Mouse (Mus musculus) kidney, postnatal 0 days (tissue): ENCODE results near the gene Ppard. TPM values are rescaled to one million over a fixed set of nuclear protein-coding genes. Genes with fewer than 3 reads are reported as not detected.
"Not testable (repeated sequence)": the region's sequence is repeated elsewhere in the genome, so short reads cannot be mapped to it uniquely, and the experiment has no call there.

Experiments
- ATAC-seq: fragments of 200-750 bp; cut with Nextera tagmentation; replicated peaks from 2 replicates; pipeline ENCODE4 v1.8.0; 2017; ENCODE audit warnings: low read depth, moderate number of reproducible peaks, moderate TSS enrichment, moderate library complexity; ENCODE audit not compliant: low FRiP score
- DNase-seq: peaks from one replicate; pipeline ENCODE4 v3.0.0-alpha.2; 2016; ENCODE audit warnings: low spot score
- H3K27ac ChIP-seq: fragments of 300-500 bp; sonication (generic); 2 replicates; pipeline ENCODE4 v1.5.1; 2014; ENCODE audit warnings: mild to moderate bottlenecking
- H3K27me3 ChIP-seq: fragments of 300-500 bp; sonication (generic); 2 replicates; pipeline ENCODE4 v1.6.1; 2014; ENCODE audit warnings: low read length, mixed read lengths; ENCODE audit not compliant: insufficient read depth
- H3K36me3 ChIP-seq: fragments of 300-500 bp; sonication (generic); 2 replicates; pipeline ENCODE4 v1.6.1; 2014; ENCODE audit warnings: low read length, mixed read lengths; ENCODE audit not compliant: insufficient read depth
- H3K4me1 ChIP-seq: fragments of 300-500 bp; sonication (generic); replicated peaks from 2 replicates; pipeline ENCODE4 v1.6.1; 2014; ENCODE audit warnings: antibody characterized with exemption, low read length, mixed read lengths; ENCODE audit not compliant: insufficient read depth
- H3K4me2 ChIP-seq: fragments of 300-500 bp; sonication (generic); 2 replicates; pipeline ENCODE4 v1.6.1; 2014; ENCODE audit warnings: mild to moderate bottlenecking, low read length, moderate library complexity, mixed read lengths
- H3K4me3 ChIP-seq: fragments of 300-500 bp; sonication (generic); replicated peaks from 2 replicates; pipeline ENCODE4 v1.5.1; 2014; ENCODE audit warnings: low read depth, low read length
- H3K9ac ChIP-seq: fragments of 300-500 bp; sonication (generic); 2 replicates; pipeline ENCODE4 v1.6.1; 2014; ENCODE audit warnings: low read depth, low read length
- H3K9me3 ChIP-seq: fragments of 300-500 bp; sonication (generic); replicated peaks from 2 replicates; pipeline ENCODE4 v1.6.1; 2016; ENCODE audit warnings: low read length, inconsistent platforms, mixed read lengths
- CTCF ChIP-seq: IDR thresholded peaks from 2 replicates; pipeline ENCODE4 v1.5.1; 2016; ENCODE audit warnings: antibody characterized with exemption, low read depth, mild to moderate bottlenecking, moderate library complexity
- WGBS: fragments of 180-500 bp; shearing (Covaris S2); extraction: QIAGEN DNeasy Blood & Tissue Kit; methylation state at CpG from one replicate; pipeline ENCODE4 v1.1.7; 2014; 5-methylcytosine and 5-hydroxymethylcytosine counted together
- polyA plus RNA-seq: library from polyadenylated mRNA; unstranded; fragments of >200 nt; fragmentation: Nextera tagmentation; extraction: Ambion mirVana; gene quantifications from 2 replicates; pipeline ENCODE4 v1.2.1, GENCODE M21; 2015

Gene Ppard
- polyA plus RNA-seq, 1 experiment from 2014 or later = 2.0 TPM

DNA sequence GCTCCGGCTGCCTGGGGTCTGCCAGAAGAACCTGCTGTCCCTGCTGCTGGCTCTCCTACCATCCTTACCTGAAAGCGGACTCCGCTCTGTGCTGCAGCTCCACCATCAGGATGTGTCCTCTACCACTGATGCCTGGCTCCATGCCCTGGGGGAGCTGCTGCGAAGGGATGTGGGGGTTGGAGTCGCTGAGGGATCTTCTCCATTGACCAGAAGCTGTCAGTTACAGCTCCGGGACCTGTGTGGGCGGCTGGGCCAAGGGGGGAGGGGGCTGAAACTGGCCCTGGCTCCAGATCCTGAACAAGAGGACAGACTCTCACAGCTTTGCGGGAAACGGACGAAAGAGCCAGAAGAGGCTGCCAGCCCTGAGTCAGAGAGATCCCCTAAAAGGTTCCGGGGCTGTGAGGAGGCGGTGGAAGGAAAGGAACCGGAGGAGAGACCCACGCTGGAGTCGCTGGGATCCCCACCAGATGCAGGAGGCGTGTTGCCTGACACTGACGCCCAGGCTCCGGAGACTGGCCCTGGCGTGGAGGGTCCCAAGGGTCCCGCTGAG, 83.2 kb downstream of the Ppard start:
- Histone ChIP-seq H3K9ac (0 out of 2 replicates have a peak overlapping the region, but pooled peaks have one; percentile 8), H3K27ac (no peak overlapping the region), H3K4me3 (no peak overlapping the region), H3K4me1 (peaks cover 7% of the 10 kb centered on the region), H3K27me3 (no peaks in the 10 kb centered on the region), H3K36me3 (peaks cover 32% of the 10 kb centered on the region; the same call in 1 of the 2 replicates), H3K9me3 (no peaks in the 10 kb centered on the region), H3K4me2 (no peak overlapping the region)
- TF ChIP-seq CTCF = no peak
- WGBS = 80% methylated on average over 20 of the region's 20 CpGs
- no peak for DNase-seq
- ATAC-seq = no peak

DNA sequence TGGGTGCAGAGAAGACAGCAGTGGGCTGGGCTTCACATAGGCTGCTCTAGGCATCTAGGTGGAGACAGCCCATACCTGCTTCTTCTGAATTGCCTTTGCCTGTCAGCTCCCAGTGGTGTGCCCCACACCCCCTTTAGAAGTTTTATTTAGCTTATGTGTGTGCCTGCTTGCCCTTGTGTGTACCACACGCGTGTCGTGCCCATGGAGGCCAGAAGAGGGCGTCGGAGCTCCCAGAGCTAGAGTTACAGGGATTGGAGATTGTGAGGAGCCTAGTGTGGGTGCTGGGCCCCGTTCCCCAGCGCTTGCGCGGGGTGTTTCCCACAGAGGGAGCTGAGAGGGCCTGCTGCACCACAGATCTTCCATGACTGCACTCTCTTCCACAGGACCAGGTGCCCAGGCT, 84.0 kb downstream of the Ppard start:
- H3K36me3 ChIP-seq = peaks cover 34% of the 10 kb centered on the region; the same call in 1 of the 2 replicates

DNA sequence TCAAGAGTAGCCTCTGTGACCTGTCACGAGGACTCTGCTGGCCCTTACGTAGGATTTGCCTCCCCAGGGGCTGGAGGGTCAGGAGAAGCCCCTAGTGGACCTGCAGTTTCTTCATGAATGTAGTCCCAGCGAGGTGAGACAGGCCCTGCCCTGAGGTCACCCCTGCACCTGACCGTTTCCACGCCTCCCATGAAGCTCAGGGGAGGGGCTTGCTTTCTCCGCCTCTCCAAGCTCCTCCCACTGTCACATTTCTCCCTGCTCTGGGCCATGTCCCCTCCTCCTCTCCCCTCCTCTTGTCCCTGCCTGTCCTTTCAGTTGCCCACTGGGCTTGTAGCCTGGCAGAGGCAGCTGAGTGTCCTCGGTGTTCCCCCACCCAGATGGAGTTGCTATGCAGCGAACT, 84.6 kb downstream of the Ppard start:
- no peak for TF ChIP-seq CTCF
- Histone ChIP-seq H3K27ac (no peak overlapping the region), H3K4me3 (no peak overlapping the region), H3K9me3 (no peaks in the 10 kb centered on the region), H3K4me1 (peaks cover 7% of the 10 kb centered on the region), H3K36me3 (peaks cover 34% of the 10 kb centered on the region; the same call in 1 of the 2 replicates), H3K9ac (no peak overlapping the region), H3K4me2 (no peak overlapping the region), H3K27me3 (no peaks in the 10 kb centered on the region)
- WGBS = 62% methylated on average over 8 of the region's 8 CpGs
- DNase-seq = no peak
- no peak for ATAC-seq

More for the DNA sequence above, 84.0 kb downstream of the Ppard start:
- Histone ChIP-seq H3K9me3 (no peaks in the 10 kb centered on the region), H3K9ac (no peak overlapping the region), H3K4me1 (peaks cover 7% of the 10 kb centered on the region), H3K27ac (no peak overlapping the region), H3K4me3 (no peak overlapping the region), H3K27me3 (no peaks in the 10 kb centered on the region), H3K4me2 (no peak overlapping the region)
- peak; percentile 30; the same call in 1 of the 2 replicates for TF ChIP-seq CTCF
- no peak for DNase-seq
- 93% methylated on average over 9 of the region's 9 CpGs for WGBS
- ATAC-seq = no peak

DNA sequence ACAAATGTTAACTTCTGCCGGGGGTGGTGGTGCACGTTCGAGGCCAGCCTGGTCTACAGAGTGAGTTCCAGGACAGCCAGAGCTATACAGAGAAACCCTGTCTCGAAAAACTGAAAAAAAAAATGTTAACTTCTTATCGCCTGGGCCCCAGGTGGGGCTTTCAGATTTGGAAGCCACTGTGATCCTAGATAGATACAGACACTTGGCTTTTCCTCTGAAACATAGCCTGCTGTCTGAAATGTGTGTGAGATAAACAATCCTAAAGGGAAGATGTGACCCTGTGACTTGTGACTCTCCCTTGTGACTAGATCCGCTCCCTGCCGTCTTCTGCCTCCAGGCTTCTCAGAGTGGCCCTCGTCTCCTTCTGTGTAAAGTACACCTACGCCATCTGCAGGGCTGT, 85.2 kb downstream of the Ppard start:
- Histone ChIP-seq H3K27ac (no peak overlapping the region), H3K27me3 (no peaks in the 10 kb centered on the region), H3K9me3 (no peaks in the 10 kb centered on the region), H3K9ac (no peak overlapping the region), H3K4me3 (no peak overlapping the region), H3K36me3 (peaks cover 34% of the 10 kb centered on the region; the same call in 1 of the 2 replicates), H3K4me2 (no peak overlapping the region), H3K4me1 (peaks cover 7% of the 10 kb centered on the region)
- 84% methylated on average over 9 of the region's 9 CpGs for WGBS
- DNase-seq (no peak), ATAC-seq (no peak)
- TF ChIP-seq CTCF = no peak

DNA sequence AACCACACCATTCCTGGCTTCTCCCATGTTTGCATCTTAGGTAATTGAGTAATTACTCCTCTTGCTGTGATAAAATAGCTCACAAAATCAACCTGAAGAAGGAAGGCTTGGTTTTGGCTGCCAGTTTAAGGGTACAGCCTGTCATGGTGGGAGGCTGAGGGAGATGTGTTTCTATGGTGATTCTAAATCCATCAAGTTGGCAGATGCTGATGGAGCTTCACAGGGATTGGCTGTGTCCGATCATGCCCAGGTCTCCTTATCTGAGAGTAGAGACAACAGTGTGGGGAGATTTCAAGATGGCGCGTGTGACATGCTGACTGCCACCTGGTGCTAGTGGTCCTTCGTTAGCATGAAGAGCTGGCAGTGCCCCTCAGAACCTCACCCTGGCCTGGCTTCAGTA, 89.2 kb downstream of the Ppard start:
- no peak overlapping the region for H3K27ac ChIP-seq
- H3K9ac ChIP-seq = no peak overlapping the region
- ATAC-seq (no peak), DNase-seq (no peak)
- H3K4me2 ChIP-seq = no peak overlapping the region
- H3K9me3 ChIP-seq = no peaks in the 10 kb centered on the region
- peaks cover 27% of the 10 kb centered on the region; the same call in 1 of the 2 replicates for H3K36me3 ChIP-seq
- H3K4me1 ChIP-seq = no peaks in the 10 kb centered on the region
- no peaks in the 10 kb centered on the region for H3K27me3 ChIP-seq
- 89% methylated on average over 4 of the region's 4 CpGs for WGBS
- H3K4me3 ChIP-seq = no peak overlapping the region
- no peak for TF ChIP-seq CTCF

DNA sequence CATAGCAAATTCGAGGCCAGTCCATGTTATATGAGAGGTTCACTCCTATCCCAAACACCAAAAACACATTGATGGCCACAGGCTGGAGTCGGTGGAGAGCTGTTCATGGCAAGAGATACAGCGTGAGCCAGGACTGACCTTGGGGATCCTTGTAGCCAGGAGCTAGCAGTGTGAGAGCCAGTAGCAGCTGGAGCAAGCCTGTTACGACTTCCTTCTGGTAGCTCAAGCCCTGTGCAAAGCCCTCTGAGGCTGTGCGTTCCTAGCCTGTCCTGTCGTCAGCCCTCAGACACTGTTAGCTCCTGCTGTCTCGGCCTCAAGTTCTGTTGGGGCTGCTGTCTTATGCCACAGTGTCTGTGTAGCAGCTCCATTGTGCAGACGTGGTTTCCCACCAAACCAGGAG, 91.3 kb downstream of the Ppard start:
- H3K27ac ChIP-seq = no peak overlapping the region
- H3K27me3 ChIP-seq = no peaks in the 10 kb centered on the region
- no peak overlapping the region for H3K4me3 ChIP-seq
- H3K9me3 ChIP-seq = no peaks in the 10 kb centered on the region
- H3K4me2 ChIP-seq = no peak overlapping the region
- TF ChIP-seq CTCF = no peak
- no peak overlapping the region for H3K9ac ChIP-seq
- no peak for ATAC-seq
- H3K36me3 ChIP-seq = 0 out of 2 replicates have a peak, but pooled peaks cover 12% of the 10 kb centered on the region
- peaks cover 9% of the 10 kb centered on the region; the same call in 1 of the 2 replicates for H3K4me1 ChIP-seq
- no peak for DNase-seq
- WGBS = 86% methylated on average over 8 of the region's 8 CpGs

DNA sequence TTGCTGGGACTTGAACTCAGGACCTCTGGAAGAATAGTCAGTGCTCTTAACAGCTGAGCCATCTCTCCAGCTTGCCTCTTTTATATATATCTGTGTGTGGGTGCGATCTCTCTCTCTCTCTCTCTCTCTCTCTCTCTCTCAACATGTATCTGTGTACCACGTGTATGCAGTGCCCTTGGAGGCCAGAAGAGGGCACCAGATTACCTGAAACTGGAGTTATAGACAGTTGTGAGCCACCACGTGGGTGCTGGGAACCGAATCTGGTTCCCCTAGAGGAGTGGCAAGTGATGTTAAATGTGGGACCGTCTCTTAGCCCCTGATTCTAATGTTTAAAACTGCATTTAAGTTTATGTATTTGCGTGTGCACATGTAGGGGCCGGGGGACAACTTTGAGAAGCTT, 91.9 kb downstream of the Ppard start:
- H3K9me3 ChIP-seq, H3K4me2 ChIP-seq, H3K9ac ChIP-seq, DNase-seq, H3K4me3 ChIP-seq, ATAC-seq, H3K27me3 ChIP-seq, H3K27ac ChIP-seq: not testable (repeated sequence)
- 98% methylated on average over 7 of the region's 7 CpGs for WGBS
- 0 out of 2 replicates have a peak, but pooled peaks cover 11% of the 10 kb centered on the region for H3K36me3 ChIP-seq
- peak; percentile 32; the same call in 1 of the 2 replicates for TF ChIP-seq CTCF
- peaks cover 11% of the 10 kb centered on the region; the same call in 1 of the 2 replicates for H3K4me1 ChIP-seq
